Mouse (Mus musculus): ENCODE results near the gene 1520401A03Rik. TPM values are rescaled to one million over a fixed set of nuclear protein-coding genes. Genes with fewer than 3 reads are reported as not detected.

1520401A03Rik gene
- polyA plus RNA-seq, 1 experiment from 2014 or later: not detected

Other genes starting within 250 kb of the 1520401A03Rik start
- gene Vmn2r117, start 243.1 kb downstream of the 1520401A03Rik start, polyA plus RNA-seq (2015; fragmentation: Nextera tagmentation; extraction: Ambion mirVana): not detected in 2 replicates
- 21.0 and 21.5 TPM in 2 replicates for gene Zfp213, start 158.5 kb downstream of the 1520401A03Rik start, polyA plus RNA-seq (2015; fragmentation: Nextera tagmentation; extraction: Ambion mirVana)
- gene Zfp13, start 123.3 kb downstream of the 1520401A03Rik start, polyA plus RNA-seq (2015; fragmentation: Nextera tagmentation; extraction: Ambion mirVana): 26.9 and 30.2 TPM in 2 replicates
- gene Zscan10, start 121.9 kb downstream of the 1520401A03Rik start, polyA plus RNA-seq (2015; fragmentation: Nextera tagmentation; extraction: Ambion mirVana): not detected in 2 replicates
- gene Mmp25, start 77.5 kb downstream of the 1520401A03Rik start, polyA plus RNA-seq (2015; fragmentation: Nextera tagmentation; extraction: Ambion mirVana): 1.3 and 1.7 TPM in 2 replicates
- 0.22 TPM in 1 of 2 replicates, not detected in the other for gene Bicdl2, start 62.3 kb downstream of the 1520401A03Rik start, polyA plus RNA-seq (2015; fragmentation: Nextera tagmentation; extraction: Ambion mirVana)
- gene Hcfc1r1, start 49.2 kb downstream of the 1520401A03Rik start, polyA plus RNA-seq (2015; fragmentation: Nextera tagmentation; extraction: Ambion mirVana): 90.3 and 92.0 TPM in 2 replicates
- gene Thoc6, start 48.9 kb downstream of the 1520401A03Rik start, polyA plus RNA-seq (2015; fragmentation: Nextera tagmentation; extraction: Ambion mirVana): 39.4 and 39.5 TPM in 2 replicates
- gene Tnfrsf12a, start 45.3 kb downstream of the 1520401A03Rik start, polyA plus RNA-seq (2015; fragmentation: Nextera tagmentation; extraction: Ambion mirVana): 3.6 and 5.5 TPM in 2 replicates
- gene Cldn6, start 43.5 kb downstream of the 1520401A03Rik start, polyA plus RNA-seq (2015; fragmentation: Nextera tagmentation; extraction: Ambion mirVana): 0.42 and 0.50 TPM in 2 replicates
- 1.2 TPM in 2 replicates for gene Cldn9, start 38.8 kb downstream of the 1520401A03Rik start, polyA plus RNA-seq (2015; fragmentation: Nextera tagmentation; extraction: Ambion mirVana)
- gene Pkmyt1, start 3.6 kb upstream of the 1520401A03Rik start, polyA plus RNA-seq (2015; fragmentation: Nextera tagmentation; extraction: Ambion mirVana): 26.7 and 28.4 TPM in 2 replicates
- 39.4 and 39.7 TPM in 2 replicates for gene Paqr4, start 18.1 kb upstream of the 1520401A03Rik start, polyA plus RNA-seq (2015; fragmentation: Nextera tagmentation; extraction: Ambion mirVana)
- 0.48 and 0.50 TPM in 2 replicates for gene Kremen2, start 23.1 kb upstream of the 1520401A03Rik start, polyA plus RNA-seq (2015; fragmentation: Nextera tagmentation; extraction: Ambion mirVana)
- 162 and 164 TPM in 2 replicates for gene Flywch1, start 48.8 kb upstream of the 1520401A03Rik start, polyA plus RNA-seq (2015; fragmentation: Nextera tagmentation; extraction: Ambion mirVana)
- gene Flywch2, start 63.3 kb upstream of the 1520401A03Rik start, polyA plus RNA-seq (2015; fragmentation: Nextera tagmentation; extraction: Ambion mirVana): 30.7 and 31.9 TPM in 2 replicates
- 562 and 569 TPM in 2 replicates for gene Srrm2, start 67.7 kb upstream of the 1520401A03Rik start, polyA plus RNA-seq (2015; fragmentation: Nextera tagmentation; extraction: Ambion mirVana)
- 1,149 and 1,206 TPM in 2 replicates for gene Elob, start 106.4 kb upstream of the 1520401A03Rik start, polyA plus RNA-seq (2015; fragmentation: Nextera tagmentation; extraction: Ambion mirVana)
- not detected in 2 replicates for gene Prss33, start 113.3 kb upstream of the 1520401A03Rik start, polyA plus RNA-seq (2015; fragmentation: Nextera tagmentation; extraction: Ambion mirVana)
- not detected in 2 replicates for gene Prss32, start 121.1 kb upstream of the 1520401A03Rik start, polyA plus RNA-seq (2015; fragmentation: Nextera tagmentation; extraction: Ambion mirVana)
- gene Prss41, start 121.4 kb upstream of the 1520401A03Rik start, polyA plus RNA-seq (2015; fragmentation: Nextera tagmentation; extraction: Ambion mirVana): 0.52 and 1.0 TPM in 2 replicates
- not detected in 2 replicates for gene Prss21, start 145.3 kb upstream of the 1520401A03Rik start, polyA plus RNA-seq (2015; fragmentation: Nextera tagmentation; extraction: Ambion mirVana)
- not detected in 2 replicates for gene Dcpp1, start 158.1 kb upstream of the 1520401A03Rik start, polyA plus RNA-seq (2015; fragmentation: Nextera tagmentation; extraction: Ambion mirVana)
- gene Dcpp2, start 158.1 kb upstream of the 1520401A03Rik start, polyA plus RNA-seq (2015; fragmentation: Nextera tagmentation; extraction: Ambion mirVana): not detected in 2 replicates
- not detected in 2 replicates for gene Dcpp3, start 194.7 kb upstream of the 1520401A03Rik start, polyA plus RNA-seq (2015; fragmentation: Nextera tagmentation; extraction: Ambion mirVana)
- not detected in 2 replicates for gene Sbp, start 218.9 kb upstream of the 1520401A03Rik start, polyA plus RNA-seq (2015; fragmentation: Nextera tagmentation; extraction: Ambion mirVana)
- not detected in 2 replicates for gene Sbpl, start 232.5 kb upstream of the 1520401A03Rik start, polyA plus RNA-seq (2015; fragmentation: Nextera tagmentation; extraction: Ambion mirVana)

Data from forebrain, embryonic 15.5 days (tissue).